Mouse (Mus musculus): ENCODE measurements around the gene Htt. TPM values are rescaled to one million over a fixed set of nuclear protein-coding genes. Genes with fewer than 3 reads are reported as not detected.

Gene Htt
- polyA plus RNA-seq, 1 experiment, result 7.3 TPM

DNA sequence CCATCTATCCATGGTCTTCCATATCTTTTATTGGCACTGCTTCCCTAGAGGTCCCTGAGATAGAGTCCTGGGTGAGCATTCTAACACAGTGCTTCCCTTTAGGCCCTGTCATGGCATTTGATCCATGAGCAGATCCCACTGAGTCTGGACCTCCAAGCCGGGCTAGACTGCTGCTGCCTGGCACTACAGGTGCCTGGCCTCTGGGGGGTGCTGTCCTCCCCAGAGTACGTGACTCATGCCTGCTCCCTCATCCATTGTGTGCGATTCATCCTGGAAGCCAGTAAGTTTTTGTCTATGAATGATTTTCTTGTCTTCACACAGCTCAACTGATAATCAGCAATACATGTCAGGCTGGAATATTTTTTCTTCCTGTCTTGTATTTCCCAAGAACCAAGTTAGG, 123.7 kb downstream of the Htt start:
- Histone ChIP-seq H3K4me3 (ENCODE audit: low read depth, low read length) (no peak overlapping the region), H3K4me1 (ENCODE audit: control insufficient read depth, insufficient read depth, insufficient read length, low read length) (no peaks in the 10 kb centered on the region), H3K27ac (ENCODE audit: insufficient read depth, low read depth, low read length) (no peak overlapping the region), H3K36me3 (ENCODE audit: control insufficient read depth, insufficient read depth, low read length) (peaks cover 58% of the 10 kb centered on the region), H3K27me3 (ENCODE audit: control insufficient read depth, insufficient read depth, low read length) (no peaks in the 10 kb centered on the region)
- WGBS, result 92% methylated on average over 3 of the region's 3 CpGs
- no peak for TF ChIP-seq POLR2A (IDR thresholded peaks at IDR 0.05; ENCODE audit: low read depth, low read length)

DNA sequence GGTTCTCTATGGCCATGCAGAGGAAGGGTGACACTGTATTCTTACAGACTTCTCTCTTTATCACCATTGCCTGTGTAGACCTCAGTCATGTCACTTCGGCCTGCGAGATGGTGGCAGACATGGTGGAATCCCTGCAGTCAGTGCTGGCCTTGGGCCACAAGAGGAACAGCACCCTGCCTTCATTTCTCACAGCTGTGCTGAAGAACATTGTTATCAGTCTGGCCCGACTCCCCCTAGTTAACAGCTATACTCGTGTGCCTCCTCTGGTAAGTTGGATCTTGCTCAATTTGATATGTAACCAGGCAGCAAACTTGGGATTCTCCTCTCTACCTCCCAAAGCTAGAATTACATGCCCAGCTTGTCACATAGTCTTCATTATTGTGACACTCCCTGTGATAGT, 127.7 kb downstream of the Htt start:
- Histone ChIP-seq H3K36me3 (ENCODE audit: control insufficient read depth, insufficient read depth, low read length) (peaks cover 51% of the 10 kb centered on the region), H3K4me1 (ENCODE audit: control insufficient read depth, insufficient read depth, insufficient read length, low read length) (no peaks in the 10 kb centered on the region), H3K4me3 (ENCODE audit: low read depth, low read length) (no peak overlapping the region), H3K27me3 (ENCODE audit: control insufficient read depth, insufficient read depth, low read length) (no peaks in the 10 kb centered on the region), H3K27ac (ENCODE audit: insufficient read depth, low read depth, low read length) (no peak overlapping the region)
- TF ChIP-seq POLR2A (IDR thresholded peaks at IDR 0.05; ENCODE audit: low read depth, low read length), result no peak
- TF ChIP-seq CTCF (IDR thresholded peaks at IDR 0.05; ENCODE audit: extremely low read depth, insufficient read length, insufficient replicate concordance, low read depth, low read length), result no peak
- 75% methylated on average over 4 of the region's 4 CpGs for WGBS

GRCm38 (mm10) chr5:34896697-34897453, 135.3 kb downstream of the Htt start:
- H3K27ac ChIP-seq (ENCODE audit: insufficient read depth, low read depth, low read length), result no peak overlapping the region
- no peaks in the 10 kb centered on the region for H3K27me3 ChIP-seq (ENCODE audit: control insufficient read depth, insufficient read depth, low read length)
- 88% methylated on average over 3 of the region's 3 CpGs for WGBS
- H3K4me3 ChIP-seq (ENCODE audit: low read depth, low read length), result no peak overlapping the region
- no peaks in the 10 kb centered on the region for H3K4me1 ChIP-seq (ENCODE audit: control insufficient read depth, insufficient read depth, insufficient read length, low read length)
- TF ChIP-seq CTCF (IDR thresholded peaks at IDR 0.05; ENCODE audit: extremely low read depth, insufficient read length, insufficient replicate concordance, low read depth, low read length) (no peak), POLR2A (IDR thresholded peaks at IDR 0.05; ENCODE audit: low read depth, low read length) (no peak)
- H3K36me3 ChIP-seq (ENCODE audit: control insufficient read depth, insufficient read depth, low read length), result peaks cover 52% of the 10 kb centered on the region

- Histone ChIP-seq H3K36me3 (ENCODE audit: control insufficient read depth, insufficient read depth, low read length) (peaks cover 63% of the 10 kb centered on the region), H3K4me1 (ENCODE audit: control insufficient read depth, insufficient read depth, insufficient read length, low read length) (no peaks in the 10 kb centered on the region), H3K27ac (ENCODE audit: insufficient read depth, low read depth, low read length) (no peak overlapping the region), H3K27me3 (ENCODE audit: control insufficient read depth, insufficient read depth, low read length) (no peaks in the 10 kb centered on the region), H3K4me3 (ENCODE audit: low read depth, low read length) (no peak overlapping the region)
- WGBS, result 98% methylated on average over 6 of the region's 6 CpGs
- no peak for TF ChIP-seq CTCF (IDR thresholded peaks at IDR 0.05; ENCODE audit: extremely low read depth, insufficient read length, insufficient replicate concordance, low read depth, low read length)
Observed at GRCm38 (mm10) chr5:34899787-34900469, 138.4 kb downstream of the Htt start.

GRCm38 (mm10) chr5:34902371-34902770, 140.8 kb downstream of the Htt start:
- Histone ChIP-seq H3K36me3 (ENCODE audit: control insufficient read depth, insufficient read depth, low read length) (peaks cover 72% of the 10 kb centered on the region), H3K27me3 (ENCODE audit: control insufficient read depth, insufficient read depth, low read length) (no peaks in the 10 kb centered on the region), H3K27ac (ENCODE audit: insufficient read depth, low read depth, low read length) (no peak overlapping the region), H3K4me1 (ENCODE audit: control insufficient read depth, insufficient read depth, insufficient read length, low read length) (no peaks in the 10 kb centered on the region), H3K4me3 (ENCODE audit: low read depth, low read length) (no peak overlapping the region)
- no peak for TF ChIP-seq CTCF (IDR thresholded peaks at IDR 0.05; ENCODE audit: extremely low read depth, insufficient read length, insufficient replicate concordance, low read depth, low read length)
- TF ChIP-seq POLR2A (IDR thresholded peaks at IDR 0.05; ENCODE audit: low read depth, low read length), result no peak

GRCm38 (mm10) chr5:34902811-34903385, 141.4 kb downstream of the Htt start:
- Histone ChIP-seq H3K4me1 (ENCODE audit: control insufficient read depth, insufficient read depth, insufficient read length, low read length) (no peaks in the 10 kb centered on the region), H3K4me3 (ENCODE audit: low read depth, low read length) (no peak overlapping the region), H3K27me3 (ENCODE audit: control insufficient read depth, insufficient read depth, low read length) (no peaks in the 10 kb centered on the region), H3K36me3 (ENCODE audit: control insufficient read depth, insufficient read depth, low read length) (peaks cover 69% of the 10 kb centered on the region), H3K27ac (ENCODE audit: insufficient read depth, low read depth, low read length) (no peak overlapping the region)
- WGBS, result 80% methylated on average over 5 of the region's 5 CpGs
- TF ChIP-seq CTCF (IDR thresholded peaks at IDR 0.05; ENCODE audit: extremely low read depth, insufficient read length, insufficient replicate concordance, low read depth, low read length) (no peak), POLR2A (IDR thresholded peaks at IDR 0.05; ENCODE audit: low read depth, low read length) (no peak)

- no peak overlapping the region for H3K27ac ChIP-seq (ENCODE audit: insufficient read depth, low read depth, low read length)
- H3K4me3 ChIP-seq (ENCODE audit: low read depth, low read length), result no peak overlapping the region
- H3K36me3 ChIP-seq (ENCODE audit: control insufficient read depth, insufficient read depth, low read length), result peaks cover 66% of the 10 kb centered on the region
- H3K27me3 ChIP-seq (ENCODE audit: control insufficient read depth, insufficient read depth, low read length), result no peaks in the 10 kb centered on the region
- peaks cover 9% of the 10 kb centered on the region; the same call in 1 of the 2 replicates for H3K4me1 ChIP-seq (ENCODE audit: control insufficient read depth, insufficient read depth, insufficient read length, low read length)
- no peak for TF ChIP-seq POLR2A (IDR thresholded peaks at IDR 0.05; ENCODE audit: low read depth, low read length)
- TF ChIP-seq CTCF (IDR thresholded peaks at IDR 0.05; ENCODE audit: extremely low read depth, insufficient read length, insufficient replicate concordance, low read depth, low read length), result no peak
Observed at GRCm38 (mm10) chr5:34904412-34904811, 142.9 kb downstream of the Htt start.
